Mouse (Mus musculus) limb, embryonic 13.5 days (tissue): Measurements from ENCODE around the gene Eif4g3. TPM values are rescaled to one million over a fixed set of nuclear protein-coding genes. Genes with fewer than 3 reads are reported as not detected.
"Not testable (repeated sequence)": the region's sequence is repeated elsewhere in the genome, so short reads cannot be mapped to it uniquely, and the experiment has no call there.

ENCODE experiments used
- ATAC-seq: fragments of 200-750 bp; cut with Nextera tagmentation; 2 replicates; pipeline ENCODE4 v1.8.0; 2017; ENCODE audit warnings: low read depth, moderate number of reproducible peaks, moderate TSS enrichment; ENCODE audit not compliant: low FRiP score
- H3K27ac ChIP-seq: fragments of 300-500 bp; sonication (generic); 2 replicates; pipeline ENCODE4 v1.5.1; 2015; ENCODE audit warnings: inconsistent platforms, mild to moderate bottlenecking, moderate library complexity
- H3K27me3 ChIP-seq: fragments of 300-500 bp; sonication (generic); 2 replicates; pipeline ENCODE4 v1.6.1; 2015; ENCODE audit warnings: mild to moderate bottlenecking, inconsistent platforms
- H3K36me3 ChIP-seq: fragments of 300-500 bp; sonication (generic); 2 replicates; pipeline ENCODE4 v1.6.1; 2015; ENCODE audit warnings: inconsistent platforms, mild to moderate bottlenecking, moderate library complexity
- H3K4me1 ChIP-seq: fragments of 300-500 bp; sonication (generic); 2 replicates; pipeline ENCODE4 v1.6.1; 2015; ENCODE audit warnings: inconsistent platforms
- H3K4me2 ChIP-seq: fragments of 300-500 bp; sonication (generic); replicated peaks from 2 replicates; pipeline ENCODE4 v1.6.1; 2015; ENCODE audit warnings: inconsistent platforms, mild to moderate bottlenecking, moderate library complexity
- H3K4me3 ChIP-seq: fragments of 300-500 bp; sonication (generic); 2 replicates; pipeline ENCODE4 v1.5.1; 2015; ENCODE audit warnings: moderate library complexity, mild to moderate bottlenecking, inconsistent platforms
- H3K9ac ChIP-seq: fragments of 300-500 bp; sonication (generic); 2 replicates; pipeline ENCODE4 v1.6.1; 2015; ENCODE audit warnings: mild to moderate bottlenecking, inconsistent platforms
- H3K9me3 ChIP-seq: fragments of 300-500 bp; sonication (generic); 2 replicates; pipeline ENCODE4 v1.6.1; 2016; ENCODE audit warnings: inconsistent platforms
- WGBS: fragments of 180-500 bp; shearing (Covaris S2); methylation state at CpG from one replicate; pipeline ENCODE4 v1.1.7; 2015; 5-methylcytosine and 5-hydroxymethylcytosine counted together
- polyA plus RNA-seq: library from polyadenylated mRNA; unstranded; fragments of >200 nt; fragmentation: Nextera tagmentation; extraction: Ambion mirVana; gene quantifications from 2 replicates; pipeline ENCODE4 v1.2.1, GENCODE M21; 2015

Gene Eif4g3
- polyA plus RNA-seq, 1 experiment from 2014 or later, result 38.4 TPM

- Histone ChIP-seq H3K36me3 (peaks cover 66% of the 10 kb centered on the region), H3K4me2 (no peak overlapping the region), H3K9ac (no peak overlapping the region), H3K27me3 (no peaks in the 10 kb centered on the region), H3K9me3 (peaks cover 9% of the 10 kb centered on the region), H3K4me3 (no peak overlapping the region), H3K4me1 (no peaks in the 10 kb centered on the region), H3K27ac (no peak overlapping the region)
- no peak for ATAC-seq
- WGBS, result 63% methylated on average over 6 of the region's 9 CpGs
Measured at GRCm38 (mm10) chr4:137963881-137964584, 28.8 kb upstream of the Eif4g3 start.

GRCm38 (mm10) chr4:137964585-137964930, 28.3 kb upstream of the Eif4g3 start:
- H3K4me2 ChIP-seq, result no peak overlapping the region
- H3K4me3 ChIP-seq, result no peak overlapping the region
- no peak overlapping the region for H3K27ac ChIP-seq
- H3K9me3 ChIP-seq, result peaks cover 4% of the 10 kb centered on the region
- no peak for ATAC-seq
- 94% methylated on average over 11 of the region's 11 CpGs for WGBS
- no peak overlapping the region for H3K9ac ChIP-seq
- no peaks in the 10 kb centered on the region for H3K27me3 ChIP-seq
- H3K36me3 ChIP-seq, result peaks cover 61% of the 10 kb centered on the region
- no peaks in the 10 kb centered on the region for H3K4me1 ChIP-seq

GRCm38 (mm10) chr4:137968203-137968602, 24.6 kb upstream of the Eif4g3 start:
- 10% methylated on average over 9 of the region's 9 CpGs for WGBS
- Histone ChIP-seq H3K9me3 (no peaks in the 10 kb centered on the region), H3K4me1 (no peaks in the 10 kb centered on the region), H3K27ac (no peak overlapping the region), H3K4me3 (no peak overlapping the region), H3K27me3 (no peaks in the 10 kb centered on the region), H3K36me3 (peaks cover 25% of the 10 kb centered on the region), H3K9ac (no peak overlapping the region), H3K4me2 (no peak overlapping the region)
- ATAC-seq, result peak; percentile 59

GRCm38 (mm10) chr4:137970623-137971199, 22.1 kb upstream of the Eif4g3 start:
- not testable (repeated sequence) for H3K27ac ChIP-seq, H3K4me2 ChIP-seq, ATAC-seq, H3K36me3 ChIP-seq, H3K9me3 ChIP-seq, H3K9ac ChIP-seq, H3K27me3 ChIP-seq, H3K4me3 ChIP-seq, H3K4me1 ChIP-seq
- WGBS, result no CpG with 5 or more reads among the region's 11 CpGs

GRCm38 (mm10) chr4:137974856-137975432, 17.9 kb upstream of the Eif4g3 start:
- not testable (repeated sequence) for H3K27me3 ChIP-seq, ATAC-seq, H3K9me3 ChIP-seq, H3K4me2 ChIP-seq, H3K36me3 ChIP-seq, H3K9ac ChIP-seq, H3K4me3 ChIP-seq, H3K4me1 ChIP-seq, H3K27ac ChIP-seq
- WGBS, result no CpG with 5 or more reads among the region's 11 CpGs

- H3K4me3 ChIP-seq, H3K4me1 ChIP-seq, H3K27me3 ChIP-seq, H3K9ac ChIP-seq, H3K4me2 ChIP-seq, H3K36me3 ChIP-seq, ATAC-seq, H3K9me3 ChIP-seq, H3K27ac ChIP-seq: not testable (repeated sequence)
- no CpG with 5 or more reads among the region's 11 CpGs for WGBS
Measured at GRCm38 (mm10) chr4:137979066-137979644, 13.7 kb upstream of the Eif4g3 start.

GRCm38 (mm10) chr4:137982869-137983268, 10.0 kb upstream of the Eif4g3 start:
- Histone ChIP-seq H3K9me3 (no peaks in the 10 kb centered on the region), H3K4me3 (no peak overlapping the region), H3K36me3 (no peaks in the 10 kb centered on the region), H3K4me2 (no peak overlapping the region), H3K27me3 (no peaks in the 10 kb centered on the region), H3K4me1 (peaks cover 4% of the 10 kb centered on the region), H3K9ac (no peak overlapping the region), H3K27ac (no peak overlapping the region)
- WGBS, result 91% methylated on average over 1 of the region's 1 CpGs
- no peak for ATAC-seq

GRCm38 (mm10) chr4:137984212-137984611, 8.6 kb upstream of the Eif4g3 start:
- Histone ChIP-seq H3K27me3 (no peaks in the 10 kb centered on the region), H3K4me2 (no peak overlapping the region), H3K27ac (no peak overlapping the region), H3K4me3 (no peak overlapping the region), H3K9ac (no peak overlapping the region), H3K9me3 (no peaks in the 10 kb centered on the region), H3K4me1 (peaks cover 4% of the 10 kb centered on the region), H3K36me3 (no peaks in the 10 kb centered on the region)
- WGBS, result 40% methylated on average over 10 of the region's 10 CpGs
- 0 out of 2 replicates have a peak, but pooled peaks have one; percentile 44 for ATAC-seq

GRCm38 (mm10) chr4:137984746-137985145, 8.1 kb upstream of the Eif4g3 start:
- no peak overlapping the region for H3K4me2 ChIP-seq
- no peaks in the 10 kb centered on the region for H3K9me3 ChIP-seq
- H3K27ac ChIP-seq, result no peak overlapping the region
- H3K9ac ChIP-seq, result no peak overlapping the region
- H3K36me3 ChIP-seq, result no peaks in the 10 kb centered on the region
- peaks cover 9% of the 10 kb centered on the region for H3K4me1 ChIP-seq
- WGBS, result 69% methylated on average over 5 of the region's 5 CpGs
- no peaks in the 10 kb centered on the region for H3K27me3 ChIP-seq
- ATAC-seq, result no peak
- no peak overlapping the region for H3K4me3 ChIP-seq

GRCm38 (mm10) chr4:137989426-137989825, 3.4 kb upstream of the Eif4g3 start:
- Histone ChIP-seq H3K4me3 (no peak overlapping the region), H3K4me1 (peaks cover 16% of the 10 kb centered on the region; the same call in 1 of the 2 replicates), H3K9me3 (no peaks in the 10 kb centered on the region), H3K36me3 (no peaks in the 10 kb centered on the region), H3K4me2 (no peak overlapping the region), H3K9ac (no peak overlapping the region), H3K27me3 (peaks cover 10% of the 10 kb centered on the region), H3K27ac (no peak overlapping the region)
- WGBS, result 65% methylated on average over 5 of the region's 5 CpGs
- no peak for ATAC-seq

GRCm38 (mm10) chr4:137990433-137990832, 2.4 kb upstream of the Eif4g3 start:
- Histone ChIP-seq H3K4me1 (peaks cover 25% of the 10 kb centered on the region), H3K36me3 (peaks cover under 1% of the 10 kb centered on the region; the same call in 1 of the 2 replicates), H3K4me3 (no peak overlapping the region), H3K27ac (no peak overlapping the region), H3K27me3 (peaks cover 10% of the 10 kb centered on the region), H3K9me3 (no peaks in the 10 kb centered on the region), H3K9ac (no peak overlapping the region), H3K4me2 (no peak overlapping the region)
- no peak for ATAC-seq
- WGBS, result 75% methylated on average over 4 of the region's 4 CpGs

- H3K27me3 ChIP-seq, result peaks cover 10% of the 10 kb centered on the region
- H3K36me3 ChIP-seq, result peaks cover 9% of the 10 kb centered on the region
- no peak overlapping the region for H3K9ac ChIP-seq
- no peak overlapping the region for H3K4me2 ChIP-seq
- no peaks in the 10 kb centered on the region for H3K9me3 ChIP-seq
- no peak for ATAC-seq
- peaks cover 33% of the 10 kb centered on the region for H3K4me1 ChIP-seq
- WGBS, result 87% methylated on average over 7 of the region's 7 CpGs
- no peak overlapping the region for H3K4me3 ChIP-seq
- H3K27ac ChIP-seq, result no peak overlapping the region
Measured at GRCm38 (mm10) chr4:137991240-137991639, 1.6 kb upstream of the Eif4g3 start.
